Mouse (Mus musculus) limb, embryonic 12.5 days (tissue): ENCODE measurements around the gene Olfr1024. TPM values are rescaled to one million over a fixed set of nuclear protein-coding genes. Genes with fewer than 3 reads are reported as not detected.

Source experiments
- ATAC-seq: fragments of 200-750 bp; cut with Nextera tagmentation; 2 replicates; pipeline ENCODE4 v1.8.0; 2017; ENCODE audit warnings: low read depth, moderate TSS enrichment; ENCODE audit not compliant: insufficient number of reproducible peaks, insufficient read depth, low FRiP score, low TSS enrichment
- H3K27ac ChIP-seq: fragments of 300-500 bp; sonication (generic); 2 replicates; pipeline ENCODE4 v1.5.1; 2016; ENCODE audit warnings: mild to moderate bottlenecking, moderate library complexity
- H3K27me3 ChIP-seq: fragments of 300-500 bp; sonication (generic); 2 replicates; pipeline ENCODE4 v1.6.1; 2016; ENCODE audit warnings: mild to moderate bottlenecking, moderate library complexity
- H3K36me3 ChIP-seq: fragments of 300-500 bp; sonication (generic); 2 replicates; pipeline ENCODE4 v1.6.1; 2016; ENCODE audit warnings: mild to moderate bottlenecking, moderate library complexity
- H3K4me1 ChIP-seq: fragments of 300-500 bp; sonication (generic); replicated peaks from 2 replicates; pipeline ENCODE4 v1.6.1; 2016
- H3K4me2 ChIP-seq: fragments of 300-500 bp; sonication (generic); 2 replicates; pipeline ENCODE4 v1.6.1; 2016; ENCODE audit warnings: mild to moderate bottlenecking, moderate library complexity
- H3K4me3 ChIP-seq: fragments of 300-500 bp; sonication (generic); replicated peaks from 2 replicates; pipeline ENCODE4 v1.5.1; 2016; ENCODE audit warnings: mild to moderate bottlenecking
- H3K9ac ChIP-seq: fragments of 300-500 bp; sonication (generic); replicated peaks from 2 replicates; pipeline ENCODE4 v1.6.1; 2016; ENCODE audit warnings: mild to moderate bottlenecking, moderate library complexity
- H3K9me3 ChIP-seq: fragments of 300-500 bp; sonication (generic); 2 replicates; pipeline ENCODE4 v1.6.1; 2016; ENCODE audit warnings: mild to moderate bottlenecking, moderate library complexity
- WGBS: fragments of 180-500 bp; shearing (Covaris S2); methylation state at CpG from one replicate; pipeline ENCODE4 v1.1.7; 2016; 5-methylcytosine and 5-hydroxymethylcytosine counted together
- polyA plus RNA-seq: library from polyadenylated mRNA; unstranded; fragments of >200 nt; fragmentation: Nextera tagmentation; extraction: Ambion mirVana; gene quantifications from 2 replicates; pipeline ENCODE4 v1.2.1, GENCODE M21; 2016

Gene Olfr1024
- polyA plus RNA-seq, result not detected in 2 replicates

- Histone ChIP-seq H3K27me3 (no peaks in the 10 kb centered on the region), H3K36me3 (no peaks in the 10 kb centered on the region), H3K4me3 (no peak within 1 kb of the TSS), H3K4me2 (no peak within 1 kb of the TSS), H3K4me1 (no peaks in the 10 kb centered on the region), H3K9ac (no peak within 1 kb of the TSS), H3K9me3 (no peaks in the 10 kb centered on the region), H3K27ac (no peak within 1 kb of the TSS)
- no peak for ATAC-seq
- 85% methylated on average over 3 of the region's 3 CpGs for WGBS
Measured at GRCm38 (mm10) chr2:85904952-85905351, at the start of gene Olfr1024. Olfr1024 (minus strand) TSS chr2:85905052.

GRCm38 (mm10) chr2:85950137-85950536, 45.3 kb upstream of the Olfr1024 start, which contains the start of gene Olfr1028:
Olfr1028 (plus strand) TSS chr2:85950437.
- 76% methylated on average over 1 of the region's 1 CpGs for WGBS
- ATAC-seq, result no peak
- Histone ChIP-seq H3K9me3 (no peaks in the 10 kb centered on the region), H3K27me3 (no peaks in the 10 kb centered on the region), H3K27ac (no peak within 1 kb of the TSS), H3K36me3 (no peaks in the 10 kb centered on the region), H3K4me1 (no peaks in the 10 kb centered on the region), H3K4me2 (no peak within 1 kb of the TSS), H3K9ac (no peak within 1 kb of the TSS), H3K4me3 (no peak within 1 kb of the TSS)

GRCm38 (mm10) chr2:85921258-85921657, 16.4 kb upstream of the Olfr1024 start, which contains the start of gene Olfr1026:
Olfr1026 (plus strand) TSS chr2:85921558.
- Histone ChIP-seq H3K4me3 (no peak within 1 kb of the TSS), H3K9ac (no peak within 1 kb of the TSS), H3K27ac (no peak within 1 kb of the TSS), H3K9me3 (no peaks in the 10 kb centered on the region), H3K4me1 (no peaks in the 10 kb centered on the region), H3K4me2 (no peak within 1 kb of the TSS), H3K36me3 (no peaks in the 10 kb centered on the region), H3K27me3 (no peaks in the 10 kb centered on the region)
- WGBS, result 89% methylated on average over 3 of the region's 3 CpGs
- no peak for ATAC-seq

GRCm38 (mm10) chr2:85914893-85915292, 10.0 kb upstream of the Olfr1024 start, which contains the start of gene Olfr1025-ps1:
Olfr1025-ps1 (plus strand) TSS chr2:85915193.
- H3K9ac ChIP-seq, result no peak within 1 kb of the TSS

GRCm38 (mm10) chr2:85913197-85913596, 8.3 kb upstream of the Olfr1024 start:
- Histone ChIP-seq H3K27ac (no peak overlapping the region), H3K4me2 (no peak overlapping the region), H3K4me3 (no peak overlapping the region), H3K4me1 (no peaks in the 10 kb centered on the region), H3K9ac (no peak overlapping the region), H3K36me3 (no peaks in the 10 kb centered on the region), H3K27me3 (no peaks in the 10 kb centered on the region), H3K9me3 (no peaks in the 10 kb centered on the region)
- no peak for ATAC-seq

More at GRCm38 (mm10) chr2:85914893-85915292, 10.0 kb upstream of the Olfr1024 start, which contains the start of gene Olfr1025-ps1:
- no peaks in the 10 kb centered on the region for H3K4me1 ChIP-seq
- no peaks in the 10 kb centered on the region for H3K27me3 ChIP-seq
- H3K4me2 ChIP-seq, result no peak within 1 kb of the TSS
- H3K27ac ChIP-seq, result no peak within 1 kb of the TSS
- no peak for ATAC-seq
- 58% methylated on average over 1 of the region's 1 CpGs for WGBS
- H3K36me3 ChIP-seq, result no peaks in the 10 kb centered on the region
- H3K4me3 ChIP-seq, result no peak within 1 kb of the TSS
- no peaks in the 10 kb centered on the region for H3K9me3 ChIP-seq

- Histone ChIP-seq H3K4me3 (no peak within 1 kb of the TSS), H3K9ac (no peak within 1 kb of the TSS), H3K27me3 (no peaks in the 10 kb centered on the region), H3K4me1 (no peaks in the 10 kb centered on the region), H3K9me3 (no peaks in the 10 kb centered on the region), H3K4me2 (no peak within 1 kb of the TSS), H3K27ac (no peak within 1 kb of the TSS), H3K36me3 (no peaks in the 10 kb centered on the region)
- WGBS, result 69% methylated on average over 2 of the region's 2 CpGs
- no peak for ATAC-seq
Measured at GRCm38 (mm10) chr2:85885340-85885739, 19.5 kb downstream of the Olfr1024 start, which contains the start of gene Olfr1023. Olfr1023 (plus strand) TSS chr2:85885640.

- Histone ChIP-seq H3K9ac (no peak within 1 kb of the TSS), H3K4me2 (no peak within 1 kb of the TSS), H3K27me3 (no peaks in the 10 kb centered on the region), H3K4me1 (no peaks in the 10 kb centered on the region), H3K4me3 (no peak within 1 kb of the TSS), H3K9me3 (no peaks in the 10 kb centered on the region), H3K27ac (no peak within 1 kb of the TSS), H3K36me3 (no peaks in the 10 kb centered on the region)
- ATAC-seq, result no peak
- 61% methylated on average over 2 of the region's 2 CpGs for WGBS
Measured at GRCm38 (mm10) chr2:85868294-85868693, 36.6 kb downstream of the Olfr1024 start, which contains the start of gene Olfr1022. Olfr1022 (plus strand) TSS chr2:85868594.

Other genes starting within 250 kb of the Olfr1024 start
- not detected in 2 replicates for gene Olfr154, start 240.6 kb downstream of the Olfr1024 start, polyA plus RNA-seq
- not detected in 2 replicates for gene Olfr1006, start 226.3 kb downstream of the Olfr1024 start, polyA plus RNA-seq
- gene Olfr1008, start 215.6 kb downstream of the Olfr1024 start, polyA plus RNA-seq, result not detected in 2 replicates
- gene Olfr1009, start 189.6 kb downstream of the Olfr1024 start, polyA plus RNA-seq, result not detected in 2 replicates
- gene Olfr1012, start 142.3 kb downstream of the Olfr1024 start, polyA plus RNA-seq, result not detected in 2 replicates
- gene Olfr1013, start 138.0 kb downstream of the Olfr1024 start, polyA plus RNA-seq, result not detected in 2 replicates
- not detected in 2 replicates for gene Olfr1014, start 132.3 kb downstream of the Olfr1024 start, polyA plus RNA-seq
- gene Olfr1015, start 123.0 kb downstream of the Olfr1024 start, polyA plus RNA-seq, result not detected in 2 replicates
- not detected in 2 replicates for gene Olfr1016, start 102.5 kb downstream of the Olfr1024 start, polyA plus RNA-seq
- gene Olfr1018, start 86.6 kb downstream of the Olfr1024 start, polyA plus RNA-seq, result not detected in 2 replicates
- gene Olfr1019, start 59.6 kb downstream of the Olfr1024 start, polyA plus RNA-seq, result not detected in 2 replicates
- not detected in 2 replicates for gene Olfr1020, start 58.0 kb downstream of the Olfr1024 start, polyA plus RNA-seq
- gene Olfr1022, start 36.5 kb downstream of the Olfr1024 start, polyA plus RNA-seq, result not detected in 2 replicates
- not detected in 2 replicates for gene Olfr1023, start 19.4 kb downstream of the Olfr1024 start, polyA plus RNA-seq
- gene Olfr1025-ps1, start 10.1 kb upstream of the Olfr1024 start, polyA plus RNA-seq, result not detected in 2 replicates
- not detected in 2 replicates for gene Olfr1026, start 16.5 kb upstream of the Olfr1024 start, polyA plus RNA-seq
- not detected in 2 replicates for gene Olfr1028, start 45.4 kb upstream of the Olfr1024 start, polyA plus RNA-seq
- not detected in 2 replicates for gene Olfr1029, start 68.8 kb upstream of the Olfr1024 start, polyA plus RNA-seq
- gene Olfr1030, start 74.2 kb upstream of the Olfr1024 start, polyA plus RNA-seq, result not detected in 2 replicates
- gene Olfr1031, start 85.3 kb upstream of the Olfr1024 start, polyA plus RNA-seq, result not detected in 2 replicates
- not detected in 2 replicates for gene Olfr1032, start 100.5 kb upstream of the Olfr1024 start, polyA plus RNA-seq
- not detected in 2 replicates for gene Olfr1033, start 115.6 kb upstream of the Olfr1024 start, polyA plus RNA-seq
- gene Olfr1034, start 140.8 kb upstream of the Olfr1024 start, polyA plus RNA-seq, result 0.04 TPM in 1 of 2 replicates, not detected in the other
- not detected in 2 replicates for gene Olfr1036, start 168.9 kb upstream of the Olfr1024 start, polyA plus RNA-seq
- gene Olfr1037, start 182.3 kb upstream of the Olfr1024 start, polyA plus RNA-seq, result not detected in 2 replicates
- gene Olfr1039, start 230.9 kb upstream of the Olfr1024 start, polyA plus RNA-seq, result not detected in 2 replicates
- gene Olfr1040, start 241.7 kb upstream of the Olfr1024 start, polyA plus RNA-seq, result not detected in 2 replicates